ENCODE assay signal across 15 mouse cellular contexts in genomic region chr5:93256820-93257405, GRCm38 (mm10). TPM values are rescaled to one million over a fixed set of nuclear protein-coding genes. Genes with fewer than 3 reads are reported as not detected.
"Had no signal": no experiment of that assay in that cellular context is flagged by ENCODE, and none has a peak within 500 bp of the region (broad histone marks: within the 10 kb centered on the region; RNA-seq: fewer than 3 reads in every experiment).

No protein-coding gene starts in this region.

- H3K27ac ChIP-seq: kidney, embryonic 15.5 days; left cerebral cortex, adult 2 months; limb, embryonic 10.5 days; liver, embryonic 14.5 days; midbrain, embryonic 13.5 days; neural tube, embryonic 15.5 days had no signal

- H3K36me3 ChIP-seq: kidney, embryonic 15.5 days; limb, embryonic 10.5 days; midbrain, embryonic 13.5 days; neural tube, embryonic 15.5 days had no signal

- H3K4me1 ChIP-seq: kidney, embryonic 15.5 days; limb, embryonic 10.5 days; midbrain, embryonic 13.5 days; neural tube, embryonic 15.5 days had no signal

- H3K27me3 ChIP-seq: kidney, embryonic 15.5 days; midbrain, embryonic 13.5 days; neural tube, embryonic 15.5 days had no signal

- H3K4me2 ChIP-seq: kidney, embryonic 15.5 days; midbrain, embryonic 13.5 days; neural tube, embryonic 15.5 days had no signal

- H3K9ac ChIP-seq: kidney, embryonic 15.5 days; liver, embryonic 14.5 days; midbrain, embryonic 13.5 days; neural tube, embryonic 15.5 days had no signal

- H3K9me3 ChIP-seq: kidney, embryonic 15.5 days; limb, embryonic 10.5 days; midbrain, embryonic 13.5 days; neural tube, embryonic 15.5 days had no signal

- ATAC-seq: midbrain, embryonic 13.5 days had no signal

- DNase-seq: kidney, adult 18-20 months; kidney, postnatal 14 days; lung, adult 18-20 months; right cerebral cortex, adult 18-20 months; right cerebral cortex, postnatal 25 days; thymus, postnatal 36 days had no signal

- H3K4me3 ChIP-seq: kidney, embryonic 15.5 days; left cerebral cortex, adult 2 months; limb, embryonic 10.5 days; midbrain, embryonic 13.5 days; myocyte; neural tube, embryonic 15.5 days had no signal

RNA-seq across cellular contexts. Expression of gene 2010109A12Rik, which starts 50.6 kb away (rescaled TPM):
- polyA plus RNA-seq: large intestine, adult 2 months; myocyte; small intestine, adult 2 months had no signal
